Mouse (Mus musculus) cerebellum, postnatal 4 days (tissue): ENCODE data around the gene Phactr2.

ENCODE experiments used
- DNase-seq, 2 experiments: peaks; one replicate each; pipeline ENCODE4 v3.0.0; 2022; ENCODE audit warnings: low spot score in 2 of 2, mixed read lengths in 1 of 2

Gene Phactr2

GRCm38 (mm10) chr10:13448283-13449045 is 25.7 kb downstream of the Phactr2 start:
- DNase-seq = no peak

- peak; percentile 50 to 87 for DNase-seq
Observed at GRCm38 (mm10) chr10:13446791-13447249, 27.4 kb downstream of the Phactr2 start.

- DNase-seq = no peak
Observed at GRCm38 (mm10) chr10:13444257-13444656, 30.0 kb downstream of the Phactr2 start.

- no peak for DNase-seq
Observed at GRCm38 (mm10) chr10:13443647-13444046, 30.6 kb downstream of the Phactr2 start.

- no peak for DNase-seq
Observed at GRCm38 (mm10) chr10:13440292-13440691, 33.9 kb downstream of the Phactr2 start.

GRCm38 (mm10) chr10:13438118-13438821 is 35.9 kb downstream of the Phactr2 start:
- DNase-seq = no peak

- DNase-seq = no peak
Observed at GRCm38 (mm10) chr10:13437011-13437410, 37.2 kb downstream of the Phactr2 start.

- no peak for DNase-seq
Observed at GRCm38 (mm10) chr10:13433016-13433415, 41.2 kb downstream of the Phactr2 start.

- no peak for DNase-seq
Observed at GRCm38 (mm10) chr10:13431641-13432540, 42.3 kb downstream of the Phactr2 start.

- peak; percentile 64 to 68 for DNase-seq
Observed at GRCm38 (mm10) chr10:13429766-13430165, 44.4 kb downstream of the Phactr2 start.

GRCm38 (mm10) chr10:13429240-13429639 is 45.0 kb downstream of the Phactr2 start:
- DNase-seq = peak in 1 of 2 experiments; percentile 35

- DNase-seq = no peak
Observed at GRCm38 (mm10) chr10:13428536-13428935, 45.7 kb downstream of the Phactr2 start.

GRCm38 (mm10) chr10:13427599-13427998 is 46.6 kb downstream of the Phactr2 start:
- no peak for DNase-seq

GRCm38 (mm10) chr10:13425198-13425597 is 49.0 kb downstream of the Phactr2 start:
- DNase-seq = no peak

- no peak for DNase-seq
Observed at GRCm38 (mm10) chr10:13424508-13424907, 49.7 kb downstream of the Phactr2 start.

- no peak for DNase-seq
Observed at GRCm38 (mm10) chr10:13424015-13424414, 50.2 kb downstream of the Phactr2 start.

- DNase-seq = no peak
Observed at GRCm38 (mm10) chr10:13422121-13422520, 52.1 kb downstream of the Phactr2 start.

- DNase-seq = no peak
Observed at GRCm38 (mm10) chr10:13419246-13419645, 55.0 kb downstream of the Phactr2 start.

- no peak for DNase-seq
Observed at GRCm38 (mm10) chr10:13415489-13416104, 58.6 kb downstream of the Phactr2 start.

- peak in 1 of 2 experiments; percentile 66 for DNase-seq
Observed at GRCm38 (mm10) chr10:13412202-13412923, 61.8 kb downstream of the Phactr2 start.

GRCm38 (mm10) chr10:13411056-13411455 is 63.2 kb downstream of the Phactr2 start:
- no peak for DNase-seq
